Mouse (Mus musculus) testis, adult 2 months (tissue): ENCODE measurements around the gene Cxcr5. TPM values are rescaled to one million over a fixed set of nuclear protein-coding genes. Genes with fewer than 3 reads are reported as not detected.

Source experiments
- H3K27ac ChIP-seq: fragments of 200-500 bp; 2 replicates; pipeline ENCODE4 v1.5.1; 2012; ENCODE audit warnings: low read depth, low read length; ENCODE audit not compliant: control insufficient read depth, insufficient read depth
- H3K27me3 ChIP-seq: fragments of 200-500 bp; 2 replicates; pipeline ENCODE4 v1.6.1; 2012; ENCODE audit warnings: mild to moderate bottlenecking, low read length, moderate library complexity; ENCODE audit not compliant: control insufficient read depth, insufficient read depth
- H3K36me3 ChIP-seq: fragments of 200-500 bp; 2 replicates; pipeline ENCODE4 v1.6.1; 2012; ENCODE audit warnings: mild to moderate bottlenecking, low read length; ENCODE audit not compliant: control insufficient read depth, insufficient read depth
- H3K4me1 ChIP-seq: fragments of 200-500 bp; 2 replicates; pipeline ENCODE4 v1.6.1; 2012; ENCODE audit warnings: low read length; ENCODE audit not compliant: control insufficient read depth, insufficient read depth
- H3K4me3 ChIP-seq: fragments of 200-500 bp; 2 replicates; pipeline ENCODE4 v1.5.1; 2012; ENCODE audit warnings: low read depth, mild to moderate bottlenecking, low read length, moderate library complexity, mixed read lengths; ENCODE audit not compliant: control insufficient read depth
- CTCF ChIP-seq: fragments of 200-500 bp; IDR thresholded peaks from 2 replicates; pipeline ENCODE4 v1.5.1; 2012; ENCODE audit warnings: low read depth, mild to moderate bottlenecking, inconsistent platforms, low read length, moderate library complexity; ENCODE audit not compliant: control insufficient read depth, insufficient read depth, insufficient replicate concordance
- POLR2A ChIP-seq: fragments of 200-500 bp; IDR thresholded peaks from 2 replicates; pipeline ENCODE4 v1.6.1; 2012; ENCODE audit warnings: low read depth, mild to moderate bottlenecking, inconsistent platforms, low read length, moderate library complexity; ENCODE audit not compliant: control insufficient read depth
- polyA plus RNA-seq: library from polyadenylated mRNA; depleted of rRNA; stranded (reverse); fragments of >200 nt; gene quantifications from 2 replicates; pipeline ENCODE4 v1.2.3, GENCODE M21; 2012

Cxcr5 gene
- polyA plus RNA-seq, 1 experiment, result 11.2 TPM

GRCm38 (mm10) chr9:44508124-44508619 lies 53.5 kb downstream of the Cxcr5 start:
- H3K36me3 ChIP-seq, result no peaks in the 10 kb centered on the region
- TF ChIP-seq POLR2A, result no peak
- TF ChIP-seq CTCF, result no peak

GRCm38 (mm10) chr9:44507345-44507744 lies 54.3 kb downstream of the Cxcr5 start:
- H3K36me3 ChIP-seq, result no peaks in the 10 kb centered on the region
- H3K4me3 ChIP-seq, result no peak overlapping the region
- TF ChIP-seq CTCF (no peak), POLR2A (no peak)
- no peak overlapping the region for H3K27ac ChIP-seq
- H3K27me3 ChIP-seq, result no peaks in the 10 kb centered on the region
- H3K4me1 ChIP-seq, result peaks cover 7% of the 10 kb centered on the region

More at GRCm38 (mm10) chr9:44508124-44508619, 53.5 kb downstream of the Cxcr5 start:
- Histone ChIP-seq H3K27me3 (no peaks in the 10 kb centered on the region), H3K27ac (no peak overlapping the region), H3K4me1 (peaks cover 7% of the 10 kb centered on the region), H3K4me3 (no peak overlapping the region)

- Histone ChIP-seq H3K36me3 (no peaks in the 10 kb centered on the region), H3K27ac (no peak overlapping the region), H3K4me3 (no peak overlapping the region), H3K4me1 (peaks cover 7% of the 10 kb centered on the region), H3K27me3 (no peaks in the 10 kb centered on the region)
- TF ChIP-seq CTCF (no peak), POLR2A (no peak)
Observed at GRCm38 (mm10) chr9:44506566-44506965, 55.1 kb downstream of the Cxcr5 start.

- H3K4me3 ChIP-seq, result no peak overlapping the region
- no peaks in the 10 kb centered on the region for H3K36me3 ChIP-seq
- no peak overlapping the region for H3K27ac ChIP-seq
Observed at GRCm38 (mm10) chr9:44505824-44506467, 55.7 kb downstream of the Cxcr5 start.

GRCm38 (mm10) chr9:44504893-44505823 lies 56.5 kb downstream of the Cxcr5 start:
- H3K27me3 ChIP-seq, result no peaks in the 10 kb centered on the region
- no peak overlapping the region for H3K4me3 ChIP-seq
- H3K27ac ChIP-seq, result no peak overlapping the region
- H3K4me1 ChIP-seq, result peaks cover 4% of the 10 kb centered on the region; the same call in 1 of the 2 replicates
- H3K36me3 ChIP-seq, result no peaks in the 10 kb centered on the region
- no peak for TF ChIP-seq POLR2A
- TF ChIP-seq CTCF, result no peak

More at GRCm38 (mm10) chr9:44505824-44506467, 55.7 kb downstream of the Cxcr5 start:
- TF ChIP-seq POLR2A (no peak), CTCF (no peak)
- no peaks in the 10 kb centered on the region for H3K27me3 ChIP-seq
- peaks cover 7% of the 10 kb centered on the region for H3K4me1 ChIP-seq

- TF ChIP-seq POLR2A, result no peak
- peak; percentile 54; the same call in 1 of the 2 replicates for TF ChIP-seq CTCF
- Histone ChIP-seq H3K36me3 (no peaks in the 10 kb centered on the region), H3K27me3 (no peaks in the 10 kb centered on the region), H3K4me1 (peaks cover 16% of the 10 kb centered on the region), H3K27ac (no peak overlapping the region), H3K4me3 (no peak overlapping the region)
Observed at GRCm38 (mm10) chr9:44502006-44502405, 59.7 kb downstream of the Cxcr5 start.
